Mouse (Mus musculus): Measurements from ENCODE around the gene Olfr224. TPM values are rescaled to one million over a fixed set of nuclear protein-coding genes. Genes with fewer than 3 reads are reported as not detected.

The Olfr224 gene
- total and polyA plus RNA-seq, 3 experiments, result not detected

DNA sequence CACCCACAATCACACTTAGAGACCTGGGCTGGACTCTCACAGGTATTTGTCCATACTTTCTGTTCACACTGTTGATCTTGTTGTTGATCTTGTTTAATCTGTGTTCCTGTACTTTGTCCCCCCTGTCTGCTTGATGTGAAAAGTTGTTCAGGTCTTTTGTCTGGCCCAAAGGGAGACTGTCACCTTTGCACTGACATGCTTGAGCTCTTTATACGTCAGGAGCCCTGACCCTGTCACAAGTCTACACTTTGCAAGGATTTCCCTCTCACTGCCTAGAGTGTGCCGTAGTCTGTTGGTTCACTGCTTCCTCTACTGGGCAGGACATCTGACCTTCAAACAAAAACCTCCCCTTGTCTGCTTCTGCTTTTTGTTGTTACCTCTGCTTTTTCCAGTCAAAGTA, 34.3 kb upstream of the Olfr224 start:
- Histone ChIP-seq H3K4me1 (ENCODE audit: control insufficient read depth in 1 of 2, insufficient read depth in 2 of 2, low read length in 2 of 2) (peaks cover 2 to 9% of the 10 kb centered on the region in 2 experiments; a peak in 1 of 4 replicates), H3K27ac (ENCODE audit: control insufficient read depth, low read depth, low read length) (no peak overlapping the region)

DNA sequence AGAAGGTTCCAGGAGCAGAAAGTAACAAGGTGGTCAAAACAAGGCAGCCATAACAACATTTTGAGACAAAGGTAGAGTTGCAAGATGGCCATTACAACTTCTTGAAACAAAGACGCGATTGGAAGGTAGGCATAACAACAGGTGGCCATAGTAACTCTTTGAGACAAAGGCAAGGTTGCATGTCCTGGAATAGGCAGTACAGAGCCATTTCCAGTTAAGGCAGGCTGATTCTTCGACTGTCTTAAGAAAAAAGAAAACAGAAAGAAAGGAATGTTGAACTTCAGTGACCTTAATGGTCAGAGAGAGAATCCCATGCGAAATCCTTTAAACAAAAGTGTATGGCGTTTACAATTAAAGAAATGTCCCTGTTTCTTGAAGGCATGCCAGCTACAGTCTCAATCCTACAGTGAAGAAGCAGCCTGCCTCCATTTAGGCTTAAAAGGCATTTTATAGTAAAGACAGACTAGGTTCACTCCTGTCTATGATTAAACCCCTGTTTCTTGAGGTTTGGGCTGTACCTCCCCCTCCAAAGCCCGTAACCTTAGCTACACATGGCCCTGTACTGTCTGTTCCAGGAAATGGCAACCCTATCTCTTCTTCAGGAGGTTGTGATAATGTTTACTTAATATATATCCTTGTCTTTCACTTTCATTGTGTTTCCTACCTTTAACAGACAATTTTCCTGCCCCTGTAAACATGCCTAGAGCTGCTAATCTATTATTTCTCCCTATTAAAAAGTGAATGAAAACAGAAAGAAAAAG, 32.6 kb upstream of the Olfr224 start:
- Histone ChIP-seq H3K79me2 (ENCODE audit: control insufficient read depth, insufficient read depth, low read length, poor library complexity) (no peaks in the 10 kb centered on the region), H3K27ac (ENCODE audit: control insufficient read depth, low read depth, low read length) (no peak overlapping the region), H3K4me3 (ENCODE audit: control insufficient read depth in 1 of 2, insufficient read depth in 1 of 2, low read depth in 2 of 2, low read length in 2 of 2) (peak overlapping the region in 1 of 2 experiments; percentile 31; a peak in 1 of 4 replicates), H3K9ac (ENCODE audit: control insufficient read depth, low read depth, low read length, poor library complexity, severe bottlenecking) (no peak overlapping the region), H3K27me3 (ENCODE audit: control insufficient read depth in 1 of 2, insufficient read depth in 2 of 2, low read length in 2 of 2) (peaks cover 0 to 3% of the 10 kb centered on the region in 2 experiments; a peak in 2 of 4 replicates), H3K9me3 (replicated peaks; ENCODE audit: insufficient read depth, low read length) (no peaks in the 10 kb centered on the region), H3K4me1 (ENCODE audit: control insufficient read depth in 1 of 2, insufficient read depth in 2 of 2, low read length in 2 of 2) (peaks cover 2 to 9% of the 10 kb centered on the region in 2 experiments; a peak in 1 of 4 replicates), H3K36me3 (ENCODE audit: control insufficient read depth in 1 of 2, insufficient read depth in 2 of 2, low read length in 2 of 2) (peaks cover 0 to 5% of the 10 kb centered on the region in 2 experiments; a peak in 2 of 4 replicates)
- DNase-seq (ENCODE audit: low read depth, low spot score), result peak; percentile 49
- TF ChIP-seq CTCF (IDR thresholded peaks at IDR 0.05 in 2 of 3, conservative IDR thresholded peaks at IDR 0.05 in 1 of 3; ENCODE audit: control insufficient read depth in 1 of 3, insufficient read depth in 1 of 3, low read depth in 2 of 3, low read length in 3 of 3, poor library complexity in 1 of 3, severe bottlenecking in 1 of 3) (no peak), GATA1 (IDR thresholded peaks at IDR 0.05; ENCODE audit: low read depth, low read length) (0 out of 2 replicates have a peak, but pooled peaks have one; percentile 29), HCFC1 (IDR thresholded peaks at IDR 0.05; ENCODE audit: low read depth, low read length) (no peak), NRF1 (IDR thresholded peaks at IDR 0.05; ENCODE audit: insufficient read depth, low read depth, low read length, poor library complexity, severe bottlenecking) (no peak), MAFK (IDR thresholded peaks at IDR 0.05; ENCODE audit: borderline replicate concordance, low read depth, low read length) (no peak), SMC3 (IDR thresholded peaks at IDR 0.05; ENCODE audit: low read depth, low read length) (no peak), TAL1 (IDR thresholded peaks at IDR 0.05; ENCODE audit: low read length) (no peak), MYC (IDR thresholded peaks at IDR 0.05; ENCODE audit: low read depth, low read length) (0 out of 2 replicates have a peak, but pooled peaks have one; percentile 40), BHLHE40 (IDR thresholded peaks at IDR 0.05; ENCODE audit: borderline replicate concordance, low read depth, low read length) (no peak), POLR2AphosphoS2 (IDR thresholded peaks at IDR 0.05; ENCODE audit: low read length) (no peak), JUND (IDR thresholded peaks at IDR 0.05; ENCODE audit: low read depth, low read length) (no peak), MAX (IDR thresholded peaks at IDR 0.05; ENCODE audit: low read length) (peak; percentile 19; the same call in 1 of the 2 replicates), EP300 (IDR thresholded peaks at IDR 0.05; ENCODE audit: low read depth in 1 of 2, low read length in 2 of 2) (peak; percentile 51 to 54), MXI1 (IDR thresholded peaks at IDR 0.05; ENCODE audit: low read depth, low read length) (peak; percentile 27; the same call in 1 of the 2 replicates), MAZ (IDR thresholded peaks at IDR 0.05; ENCODE audit: low read depth, low read length) (no peak), ETS1 (IDR thresholded peaks at IDR 0.05; ENCODE audit: low read depth, low read length) (peak; percentile 42; the same call in 1 of the 2 replicates), ELF1 (IDR thresholded peaks at IDR 0.05; ENCODE audit: low read depth, low read length) (0 out of 2 replicates have a peak, but pooled peaks have one; percentile 23), ZKSCAN1 (IDR thresholded peaks at IDR 0.05; ENCODE audit: low read depth, low read length) (no peak), GABPA (IDR thresholded peaks at IDR 0.05; ENCODE audit: low read depth, low read length) (no peak), RCOR1 (IDR thresholded peaks at IDR 0.05; ENCODE audit: low read depth, low read length) (0 out of 2 replicates have a peak, but pooled peaks have one; percentile 13), POLR2A (IDR thresholded peaks at IDR 0.05; ENCODE audit: control insufficient read depth in 1 of 2, insufficient read depth in 1 of 2, low read depth in 1 of 2, low read length in 2 of 2, poor library complexity in 1 of 2) (no peak), USF1 (IDR thresholded peaks at IDR 0.05; ENCODE audit: low read depth, low read length) (no peak), ZNF384 (IDR thresholded peaks at IDR 0.05; ENCODE audit: low read depth, low read length) (no peak), E2F4 (IDR thresholded peaks at IDR 0.05; ENCODE audit: borderline replicate concordance, low read depth, low read length) (no peak)

More for the DNA sequence above, 34.3 kb upstream of the Olfr224 start:
- DNase-seq (ENCODE audit: low read depth, low spot score), result no peak
- H3K36me3 ChIP-seq (ENCODE audit: control insufficient read depth in 1 of 2, insufficient read depth in 2 of 2, low read length in 2 of 2), result peaks cover 0 to 5% of the 10 kb centered on the region in 2 experiments; a peak in 2 of 4 replicates
- peaks cover 0 to 3% of the 10 kb centered on the region in 2 experiments; a peak in 3 of 4 replicates for H3K27me3 ChIP-seq (ENCODE audit: control insufficient read depth in 1 of 2, insufficient read depth in 2 of 2, low read length in 2 of 2)
- TF ChIP-seq HCFC1 (IDR thresholded peaks at IDR 0.05; ENCODE audit: low read depth, low read length) (no peak), BHLHE40 (IDR thresholded peaks at IDR 0.05; ENCODE audit: borderline replicate concordance, low read depth, low read length) (no peak), GABPA (IDR thresholded peaks at IDR 0.05; ENCODE audit: low read depth, low read length) (no peak), SMC3 (IDR thresholded peaks at IDR 0.05; ENCODE audit: low read depth, low read length) (no peak), CTCF (IDR thresholded peaks at IDR 0.05 in 2 of 3, conservative IDR thresholded peaks at IDR 0.05 in 1 of 3; ENCODE audit: control insufficient read depth in 1 of 3, insufficient read depth in 1 of 3, low read depth in 2 of 3, low read length in 3 of 3, poor library complexity in 1 of 3, severe bottlenecking in 1 of 3) (no peak), JUND (IDR thresholded peaks at IDR 0.05; ENCODE audit: low read depth, low read length) (no peak), MAX (IDR thresholded peaks at IDR 0.05; ENCODE audit: low read length) (no peak), POLR2AphosphoS5 (IDR thresholded peaks at IDR 0.05; ENCODE audit: borderline replicate concordance, low read depth, low read length) (no peak), TBP (IDR thresholded peaks at IDR 0.05; ENCODE audit: low read depth, low read length) (no peak), MYC (IDR thresholded peaks at IDR 0.05; ENCODE audit: low read depth, low read length) (no peak), MAZ (IDR thresholded peaks at IDR 0.05; ENCODE audit: low read depth, low read length) (no peak), ZC3H11A (IDR thresholded peaks at IDR 0.05; ENCODE audit: low read depth, low read length) (no peak), NRF1 (IDR thresholded peaks at IDR 0.05; ENCODE audit: insufficient read depth, low read depth, low read length, poor library complexity, severe bottlenecking) (no peak), UBTF (IDR thresholded peaks at IDR 0.05; ENCODE audit: borderline replicate concordance, insufficient read depth, low read depth, low read length) (no peak), POLR2AphosphoS2 (IDR thresholded peaks at IDR 0.05; ENCODE audit: low read length) (no peak)
- H3K9ac ChIP-seq (ENCODE audit: control insufficient read depth, low read depth, low read length, poor library complexity, severe bottlenecking), result no peak overlapping the region
- H3K9me3 ChIP-seq (replicated peaks; ENCODE audit: insufficient read depth, low read length), result no peaks in the 10 kb centered on the region
- H3K79me2 ChIP-seq (ENCODE audit: control insufficient read depth, insufficient read depth, low read length, poor library complexity), result no peaks in the 10 kb centered on the region
- no peak overlapping the region for H3K4me3 ChIP-seq (ENCODE audit: control insufficient read depth in 1 of 2, insufficient read depth in 1 of 2, low read depth in 2 of 2, low read length in 2 of 2)
